Mouse (Mus musculus): ENCODE results near the gene Myo16. TPM values are rescaled to one million over a fixed set of nuclear protein-coding genes. Genes with fewer than 3 reads are reported as not detected.

Gene Myo16
- polyA plus RNA-seq, 1 experiment: 0.08 TPM

GRCm38 (mm10) chr8:10640176-10640810 lies 486.6 kb downstream of the Myo16 start:
- Histone ChIP-seq H3K27me3 (replicated peaks; ENCODE audit: control insufficient read depth, insufficient read depth, low read length) (no peaks in the 10 kb centered on the region), H3K36me3 (ENCODE audit: control insufficient read depth, insufficient read depth, low read length) (no peaks in the 10 kb centered on the region), H3K4me1 (ENCODE audit: control insufficient read depth, insufficient read depth, low read length) (no peaks in the 10 kb centered on the region), H3K4me3 (ENCODE audit: insufficient read depth, low read depth, low read length) (no peak overlapping the region), H3K27ac (ENCODE audit: insufficient read depth, low read depth, low read length) (no peak overlapping the region)
- TF ChIP-seq POLR2A (IDR thresholded peaks at IDR 0.05; ENCODE audit: low read depth, low read length) (no peak), CTCF (conservative IDR thresholded peaks at IDR 0.05; ENCODE audit: insufficient read depth, insufficient read length, low read depth, low read length) (no peak)
- 87% methylated on average over 9 of the region's 9 CpGs for WGBS
- DNase-seq: no peak

GRCm38 (mm10) chr8:10640859-10641258 lies 487.1 kb downstream of the Myo16 start:
- Histone ChIP-seq H3K4me3 (ENCODE audit: insufficient read depth, low read depth, low read length) (no peak overlapping the region), H3K36me3 (ENCODE audit: control insufficient read depth, insufficient read depth, low read length) (no peaks in the 10 kb centered on the region), H3K4me1 (ENCODE audit: control insufficient read depth, insufficient read depth, low read length) (no peaks in the 10 kb centered on the region), H3K27ac (ENCODE audit: insufficient read depth, low read depth, low read length) (no peak overlapping the region), H3K27me3 (replicated peaks; ENCODE audit: control insufficient read depth, insufficient read depth, low read length) (no peaks in the 10 kb centered on the region)
- DNase-seq: no peak
- TF ChIP-seq POLR2A (IDR thresholded peaks at IDR 0.05; ENCODE audit: low read depth, low read length) (no peak), CTCF (conservative IDR thresholded peaks at IDR 0.05; ENCODE audit: insufficient read depth, insufficient read length, low read depth, low read length) (no peak)
- WGBS: 73% methylated on average over 7 of the region's 7 CpGs

GRCm38 (mm10) chr8:10641343-10641742 lies 487.6 kb downstream of the Myo16 start:
- no peak for DNase-seq
- no peaks in the 10 kb centered on the region for H3K4me1 ChIP-seq (ENCODE audit: control insufficient read depth, insufficient read depth, low read length)
- H3K27ac ChIP-seq (ENCODE audit: insufficient read depth, low read depth, low read length): no peak overlapping the region
- H3K27me3 ChIP-seq (replicated peaks; ENCODE audit: control insufficient read depth, insufficient read depth, low read length): no peaks in the 10 kb centered on the region
- H3K4me3 ChIP-seq (ENCODE audit: insufficient read depth, low read depth, low read length): no peak overlapping the region
- TF ChIP-seq POLR2A (IDR thresholded peaks at IDR 0.05; ENCODE audit: low read depth, low read length): no peak
- H3K36me3 ChIP-seq (ENCODE audit: control insufficient read depth, insufficient read depth, low read length): no peaks in the 10 kb centered on the region

- no peak for TF ChIP-seq CTCF (conservative IDR thresholded peaks at IDR 0.05; ENCODE audit: insufficient read depth, insufficient read length, low read depth, low read length)
- no peak for TF ChIP-seq POLR2A (IDR thresholded peaks at IDR 0.05; ENCODE audit: low read depth, low read length)
- Histone ChIP-seq H3K36me3 (ENCODE audit: control insufficient read depth, insufficient read depth, low read length) (no peaks in the 10 kb centered on the region), H3K27me3 (replicated peaks; ENCODE audit: control insufficient read depth, insufficient read depth, low read length) (no peaks in the 10 kb centered on the region), H3K4me1 (ENCODE audit: control insufficient read depth, insufficient read depth, low read length) (no peaks in the 10 kb centered on the region), H3K27ac (ENCODE audit: insufficient read depth, low read depth, low read length) (no peak overlapping the region), H3K4me3 (ENCODE audit: insufficient read depth, low read depth, low read length) (no peak overlapping the region)
- no peak for DNase-seq
- 62% methylated on average over 4 of the region's 4 CpGs for WGBS
Observed at GRCm38 (mm10) chr8:10643244-10643643, 489.5 kb downstream of the Myo16 start.

GRCm38 (mm10) chr8:10644481-10644880 lies 490.8 kb downstream of the Myo16 start:
- no peak for TF ChIP-seq POLR2A (IDR thresholded peaks at IDR 0.05; ENCODE audit: low read depth, low read length)
- TF ChIP-seq CTCF (conservative IDR thresholded peaks at IDR 0.05; ENCODE audit: insufficient read depth, insufficient read length, low read depth, low read length): no peak
- WGBS: 68% methylated on average over 3 of the region's 3 CpGs

GRCm38 (mm10) chr8:10645740-10646139 lies 492.0 kb downstream of the Myo16 start:
- no peak for DNase-seq
- H3K4me1 ChIP-seq (ENCODE audit: control insufficient read depth, insufficient read depth, low read length): no peaks in the 10 kb centered on the region
- WGBS: 91% methylated on average over 5 of the region's 5 CpGs
- no peaks in the 10 kb centered on the region for H3K27me3 ChIP-seq (replicated peaks; ENCODE audit: control insufficient read depth, insufficient read depth, low read length)
- H3K27ac ChIP-seq (ENCODE audit: insufficient read depth, low read depth, low read length): no peak overlapping the region
- TF ChIP-seq CTCF (conservative IDR thresholded peaks at IDR 0.05; ENCODE audit: insufficient read depth, insufficient read length, low read depth, low read length) (no peak), POLR2A (IDR thresholded peaks at IDR 0.05; ENCODE audit: low read depth, low read length) (no peak)
- H3K4me3 ChIP-seq (ENCODE audit: insufficient read depth, low read depth, low read length): no peak overlapping the region
- H3K36me3 ChIP-seq (ENCODE audit: control insufficient read depth, insufficient read depth, low read length): no peaks in the 10 kb centered on the region

More at GRCm38 (mm10) chr8:10644481-10644880, 490.8 kb downstream of the Myo16 start:
- Histone ChIP-seq H3K36me3 (ENCODE audit: control insufficient read depth, insufficient read depth, low read length) (no peaks in the 10 kb centered on the region), H3K4me3 (ENCODE audit: insufficient read depth, low read depth, low read length) (no peak overlapping the region), H3K27me3 (replicated peaks; ENCODE audit: control insufficient read depth, insufficient read depth, low read length) (no peaks in the 10 kb centered on the region), H3K4me1 (ENCODE audit: control insufficient read depth, insufficient read depth, low read length) (no peaks in the 10 kb centered on the region), H3K27ac (ENCODE audit: insufficient read depth, low read depth, low read length) (no peak overlapping the region)
- no peak for DNase-seq

- H3K27me3 ChIP-seq (replicated peaks; ENCODE audit: control insufficient read depth, insufficient read depth, low read length): no peaks in the 10 kb centered on the region
Observed at GRCm38 (mm10) chr8:10646485-10646884, 492.8 kb downstream of the Myo16 start.

More at GRCm38 (mm10) chr8:10646485-10646884, 492.8 kb downstream of the Myo16 start:
- TF ChIP-seq CTCF (conservative IDR thresholded peaks at IDR 0.05; ENCODE audit: insufficient read depth, insufficient read length, low read depth, low read length) (no peak), POLR2A (IDR thresholded peaks at IDR 0.05; ENCODE audit: low read depth, low read length) (no peak)
- Histone ChIP-seq H3K36me3 (ENCODE audit: control insufficient read depth, insufficient read depth, low read length) (no peaks in the 10 kb centered on the region), H3K4me1 (ENCODE audit: control insufficient read depth, insufficient read depth, low read length) (peaks cover 5% of the 10 kb centered on the region; the same call in 1 of the 2 replicates), H3K27ac (ENCODE audit: insufficient read depth, low read depth, low read length) (no peak overlapping the region), H3K4me3 (ENCODE audit: insufficient read depth, low read depth, low read length) (no peak overlapping the region)
- DNase-seq: no peak
- WGBS: 63% methylated on average over 10 of the region's 10 CpGs

All from kidney, adult 2 months (tissue).